Mouse (Mus musculus) liver, embryonic 14.5 days (tissue): Measurements from ENCODE around the gene Setd7. TPM values are rescaled to one million over a fixed set of nuclear protein-coding genes. Genes with fewer than 3 reads are reported as not detected.
A peak's percentile ranks its signal among the peaks of the same experiment; 100 is the strongest.

Source experiments
- ATAC-seq: fragments of 200-750 bp; cut with Nextera tagmentation; 2 replicates; pipeline ENCODE4 v1.8.0; 2017; ENCODE audit warnings: moderate number of reproducible peaks, mild to moderate bottlenecking, moderate library complexity; ENCODE audit not compliant: insufficient read depth
- DNase-seq, 3 experiments: peaks; one replicate each; pipeline ENCODE4 v3.0.0-alpha.2; 2012 to 2013; ENCODE audit warnings: low read depth in 3 of 3, low spot score in 3 of 3
- H3K27ac ChIP-seq: fragments of 300-500 bp; sonication (generic); 2 replicates; pipeline ENCODE4 v1.5.1; 2014; ENCODE audit warnings: moderate library complexity, mild to moderate bottlenecking, control low read depth, inconsistent platforms
- H3K27me3 ChIP-seq: fragments of 300-500 bp; sonication (generic); 2 replicates; pipeline ENCODE4 v1.6.1; 2014; ENCODE audit warnings: mild to moderate bottlenecking, low read length, moderate library complexity; ENCODE audit not compliant: control insufficient read depth, insufficient read depth
- H3K36me3 ChIP-seq: fragments of 300-500 bp; sonication (generic); replicated peaks from 2 replicates; pipeline ENCODE4 v1.6.1; 2014; ENCODE audit warnings: low read depth; ENCODE audit not compliant: control insufficient read depth, insufficient read depth
- H3K4me1 ChIP-seq, 2 experiments: fragments of 200-500 bp in 1 of 2; fragments of 300-500 bp in 1 of 2; sonication (generic) in 1 of 2; replicated peaks; 2 replicates each; pipeline ENCODE4 v1.6.1; 2012 to 2014; ENCODE audit warnings: antibody characterized with exemption in 1 of 2, inconsistent platforms in 1 of 2, low read length in 1 of 2; ENCODE audit not compliant: control insufficient read depth in 2 of 2, insufficient read depth in 2 of 2
- H3K4me2 ChIP-seq: fragments of 300-500 bp; sonication (generic); 2 replicates; pipeline ENCODE4 v1.6.1; 2014; ENCODE audit warnings: low read depth, mild to moderate bottlenecking, control low read depth, moderate library complexity
- H3K4me3 ChIP-seq, 2 experiments: fragments of 200-500 bp in 1 of 2; fragments of 300-500 bp in 1 of 2; sonication (generic) in 1 of 2; 2 replicates each; pipeline ENCODE4 v1.5.1; 2012 to 2014; ENCODE audit warnings: low read depth in 2 of 2, low read length in 2 of 2, mild to moderate bottlenecking in 2 of 2, control low read depth in 1 of 2, inconsistent platforms in 1 of 2, moderate library complexity in 1 of 2; ENCODE audit not compliant: insufficient read depth in 1 of 2
- H3K9ac ChIP-seq: fragments of 300-500 bp; sonication (generic); replicated peaks from 2 replicates; pipeline ENCODE4 v1.6.1; 2014; ENCODE audit warnings: mild to moderate bottlenecking, control low read depth, moderate library complexity
- H3K9me3 ChIP-seq: fragments of 300-500 bp; sonication (generic); 2 replicates; pipeline ENCODE4 v1.6.1; 2016; ENCODE audit warnings: low read length, mixed read lengths; ENCODE audit not compliant: control insufficient read depth
- CTCF ChIP-seq: IDR thresholded peaks from 2 replicates; pipeline ENCODE4 v1.5.1; 2016; ENCODE audit warnings: antibody characterized with exemption, low read depth, control low read depth
- EP300 ChIP-seq: IDR thresholded peaks from 2 replicates; pipeline ENCODE4 v1.6.1; 2016; ENCODE audit warnings: antibody characterized with exemption, low read depth
- WGBS: fragments of 180-500 bp; shearing (Covaris S2); extraction: QIAGEN DNeasy Blood & Tissue Kit; methylation state at CpG from one replicate; pipeline ENCODE4 v1.1.7; 2014; ENCODE audit not compliant: insufficient replicate concordance; 5-methylcytosine and 5-hydroxymethylcytosine counted together
- polyA plus RNA-seq, 2 experiments: library from polyadenylated mRNA; depleted of rRNA in 1 of 2; stranded (reverse) in 1 of 2; unstranded in 1 of 2; fragments of >200 nt; fragmentation: Nextera tagmentation in 1 of 2; extraction: Ambion mirVana in 1 of 2; gene quantifications; 2 replicates each; pipeline versions ENCODE4 v1.2.1 to v1.2.3; 2012 to 2014

Gene Setd7
- polyA plus RNA-seq, 2 experiments = 1.0 to 1.8 TPM

GRCm38 (mm10) chr3:51517467-51517866, 43.2 kb downstream of the Setd7 start:
- peak; percentile 55; the same call in 1 of the 2 replicates for ATAC-seq
- no peaks in the 10 kb centered on the region for H3K36me3 ChIP-seq
- peak overlapping the region; percentile 56; the same call in 1 of the 2 replicates for H3K4me2 ChIP-seq

DNA sequence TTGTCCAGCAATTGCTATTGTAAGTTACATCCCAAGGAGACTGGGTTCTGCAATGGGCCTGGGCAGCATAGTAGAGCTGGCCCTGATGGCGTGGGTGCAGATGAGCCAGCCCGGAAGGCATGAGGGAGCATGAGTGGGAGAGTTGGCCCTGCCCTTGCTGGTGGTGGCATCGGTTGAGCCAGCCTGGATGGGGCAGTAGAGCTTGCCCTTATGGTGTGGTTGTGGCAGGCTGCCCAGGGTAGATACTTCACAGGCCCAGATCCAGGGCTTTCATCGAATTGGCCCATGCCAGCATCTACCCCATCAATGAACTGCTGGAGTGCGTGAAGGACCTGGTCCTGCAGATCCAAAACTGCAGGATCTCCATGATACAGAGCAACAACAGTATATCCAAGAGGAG, 48.7 kb downstream of the Setd7 start:
- WGBS = 84% methylated on average over 5 of the region's 5 CpGs
- H3K36me3 ChIP-seq = no peaks in the 10 kb centered on the region
- H3K4me2 ChIP-seq = no peak overlapping the region
- H3K27me3 ChIP-seq = no peaks in the 10 kb centered on the region
- H3K4me1 ChIP-seq = no peaks in the 10 kb centered on the region
- DNase-seq (no peak), ATAC-seq (no peak)
- no peak for TF ChIP-seq EP300
- TF ChIP-seq CTCF = no peak
- no peaks in the 10 kb centered on the region for H3K9me3 ChIP-seq
- no peak overlapping the region for H3K4me3 ChIP-seq
- H3K27ac ChIP-seq = no peak overlapping the region
- H3K9ac ChIP-seq = no peak overlapping the region

More at GRCm38 (mm10) chr3:51517467-51517866, 43.2 kb downstream of the Setd7 start:
- no peak overlapping the region for H3K9ac ChIP-seq
- TF ChIP-seq EP300 = no peak
- TF ChIP-seq CTCF = no peak
- H3K27me3 ChIP-seq = no peaks in the 10 kb centered on the region
- no peak overlapping the region for H3K4me3 ChIP-seq
- H3K27ac ChIP-seq = no peak overlapping the region
- no peaks in the 10 kb centered on the region for H3K9me3 ChIP-seq
- H3K4me1 ChIP-seq = peaks cover 16 to 23% of the 10 kb centered on the region in 2 experiments
- WGBS = 41% methylated on average over 4 of the region's 4 CpGs
- no peak for DNase-seq

DNA sequence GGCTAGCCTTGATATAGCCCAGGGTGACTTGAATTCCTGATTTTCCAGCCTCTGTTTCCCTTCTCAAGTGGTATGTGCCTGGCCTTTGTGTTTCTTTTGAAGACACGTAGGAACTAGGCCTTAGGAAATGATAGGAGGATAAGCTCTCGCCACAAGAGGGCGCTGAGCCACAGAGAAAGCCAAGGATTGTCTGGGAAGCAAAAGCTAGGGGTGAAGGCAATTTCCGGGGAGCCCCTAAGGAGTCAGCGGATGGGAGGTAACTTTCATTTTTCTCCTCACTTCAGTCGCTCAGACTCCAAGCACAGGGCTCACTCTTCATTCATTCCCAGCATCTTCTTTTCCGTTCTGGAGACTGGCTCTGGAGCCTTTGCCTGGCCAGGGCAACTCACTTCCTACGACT, 49.8 kb downstream of the Setd7 start:
- no peaks in the 10 kb centered on the region for H3K4me1 ChIP-seq
- no peak overlapping the region for H3K27ac ChIP-seq
- peak overlapping the region; percentile 20 to 37; a peak in 2 of 4 replicates for H3K4me3 ChIP-seq
- H3K36me3 ChIP-seq = no peaks in the 10 kb centered on the region
- DNase-seq (peak; percentile 62 to 65 (median 64)), ATAC-seq (0 out of 2 replicates have a peak, but pooled peaks have one; percentile 26)
- H3K27me3 ChIP-seq = no peaks in the 10 kb centered on the region
- 18% methylated on average over 8 of the region's 8 CpGs for WGBS
- H3K9ac ChIP-seq = no peak overlapping the region
- H3K4me2 ChIP-seq = peak overlapping the region; percentile 37
- no peaks in the 10 kb centered on the region for H3K9me3 ChIP-seq
- peak; percentile 92 for TF ChIP-seq CTCF
- TF ChIP-seq EP300 = no peak

GRCm38 (mm10) chr3:51505465-51505864, 55.2 kb downstream of the Setd7 start:
- DNase-seq (no peak), ATAC-seq (no peak)
- H3K27me3 ChIP-seq = no peaks in the 10 kb centered on the region
- H3K4me3 ChIP-seq = no peak overlapping the region
- no peak overlapping the region for H3K9ac ChIP-seq
- H3K4me2 ChIP-seq = no peak overlapping the region
- H3K4me1 ChIP-seq = no peaks in the 10 kb centered on the region
- WGBS = 68% methylated on average over 19 of the region's 19 CpGs
- no peaks in the 10 kb centered on the region for H3K9me3 ChIP-seq
- H3K27ac ChIP-seq = no peak overlapping the region
- H3K36me3 ChIP-seq = no peaks in the 10 kb centered on the region
- TF ChIP-seq EP300 (no peak), CTCF (no peak)

DNA sequence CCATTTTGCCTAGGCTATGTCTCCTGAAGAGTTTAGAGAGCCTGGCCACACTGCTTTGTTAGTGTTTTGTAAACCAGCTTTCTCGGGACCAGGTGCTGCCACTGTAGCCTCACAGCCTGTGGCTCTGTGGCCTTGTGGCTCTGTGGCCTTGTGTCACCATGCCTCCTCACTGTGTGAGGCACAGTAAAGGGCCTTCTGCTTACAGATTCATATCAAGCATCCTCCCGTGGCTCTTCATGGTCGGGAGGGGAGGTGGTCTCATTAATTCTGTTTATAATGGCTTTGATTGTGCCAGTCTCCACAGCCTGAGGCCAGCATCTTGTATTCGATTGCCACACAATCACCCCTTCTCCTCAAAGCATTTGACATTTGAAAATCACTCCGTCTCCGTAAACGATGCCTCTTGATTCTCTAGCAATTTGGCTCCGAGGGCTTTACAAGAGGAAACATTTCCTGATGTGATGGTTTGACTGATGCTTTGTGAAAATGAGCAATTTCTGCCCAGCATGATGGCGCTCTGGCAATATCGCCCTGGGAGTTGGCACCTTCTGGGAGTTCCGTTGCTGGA, 56.2 kb downstream of the Setd7 start:
- TF ChIP-seq CTCF = no peak
- no peak for TF ChIP-seq EP300
- Histone ChIP-seq H3K4me1 (no peaks in the 10 kb centered on the region), H3K9me3 (no peaks in the 10 kb centered on the region), H3K4me3 (no peak overlapping the region), H3K36me3 (no peaks in the 10 kb centered on the region), H3K27me3 (no peaks in the 10 kb centered on the region), H3K9ac (no peak overlapping the region), H3K27ac (no peak overlapping the region), H3K4me2 (no peak overlapping the region)
- 67% methylated on average over 11 of the region's 11 CpGs for WGBS
- DNase-seq (no peak), ATAC-seq (no peak)
